Mouse (Mus musculus) liver, adult 2 months (tissue): ENCODE results near the gene Skap1.

Experiments used
- CTCF ChIP-seq: fragments of 200-500 bp; IDR thresholded peaks from 2 replicates; pipeline ENCODE4 v1.5.1; 2011; ENCODE audit warnings: low read depth, low read length, control low read depth
- POLR2A ChIP-seq: fragments of 200-500 bp; IDR thresholded peaks from 2 replicates; pipeline ENCODE4 v1.6.1; 2011; ENCODE audit warnings: low read length, control low read depth; ENCODE audit not compliant: insufficient read depth; ENCODE audit errors: extremely low read depth

- no peak for TF ChIP-seq CTCF
- no peak for TF ChIP-seq POLR2A
These were observed 18.3 kb downstream of the Skap1 start for GRCm38 (mm10) chr11:96482711-96483110.
